Mouse (Mus musculus) heart, postnatal 0 days (tissue): ENCODE measurements around the gene 3110082I17Rik.

ENCODE experiments used
- CTCF ChIP-seq: IDR thresholded peaks from 2 replicates; pipeline ENCODE4 v1.5.1; 2016; ENCODE audit warnings: antibody characterized with exemption, control low read depth, low read depth
- EP300 ChIP-seq: IDR thresholded peaks from 2 replicates; pipeline ENCODE4 v1.6.1; 2016; ENCODE audit warnings: antibody characterized with exemption, low read depth

DNA sequence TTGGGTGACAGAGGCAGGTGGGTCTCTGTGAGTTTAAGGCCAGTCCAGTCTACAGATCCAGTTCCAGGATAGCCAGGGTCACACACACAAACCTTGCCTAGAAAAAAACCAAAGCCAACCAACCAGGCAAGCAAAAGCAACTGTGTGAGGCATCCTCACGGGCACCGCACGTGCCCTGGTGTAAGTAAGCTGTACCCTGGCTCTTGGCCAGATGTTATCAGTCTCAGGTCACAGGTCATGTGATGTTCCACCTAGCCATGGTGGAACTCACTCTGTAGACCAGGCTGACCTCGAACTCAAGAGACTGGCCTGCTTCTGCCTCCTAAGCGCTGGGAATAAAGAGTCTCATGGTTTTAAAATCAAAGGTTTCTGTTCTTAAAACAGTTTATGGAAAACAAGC lies 101.1 kb downstream of the 3110082I17Rik start:
- TF ChIP-seq CTCF, result no peak
- TF ChIP-seq EP300, result no peak
